Mouse (Mus musculus) G1E (cell line): ENCODE measurements around the gene Wnt6. TPM values are rescaled to one million over a fixed set of nuclear protein-coding genes. Genes with fewer than 3 reads are reported as not detected.

Experiments used
- ATAC-seq: 2 replicates; pipeline ENCODE4 v1.8.0; 2016; ENCODE audit warnings: mild to moderate bottlenecking; ENCODE audit not compliant: insufficient number of reproducible peaks, poor library complexity, low FRiP score, severe bottlenecking; ENCODE audit errors: extremely low read depth
- DNase-seq: peaks from one replicate; pipeline ENCODE4 v3.0.0; 2012; ENCODE audit warnings: low spot score
- H3K27me3 ChIP-seq: 2 replicates; pipeline ENCODE4 v1.6.1; 2012; ENCODE audit warnings: mild to moderate bottlenecking, low read length, inconsistent platforms; ENCODE audit not compliant: insufficient read depth
- H3K36me3 ChIP-seq: replicated peaks from 2 replicates; pipeline ENCODE3; 2012; ENCODE audit warnings: mild to moderate bottlenecking, inconsistent platforms
- H3K4me1 ChIP-seq: 2 replicates; pipeline ENCODE4 v1.6.1; 2012; ENCODE audit warnings: low read depth, low read length, inconsistent platforms, mixed read lengths; ENCODE audit not compliant: insufficient read depth
- H3K4me3 ChIP-seq: 2 replicates; pipeline ENCODE4 v1.5.1; 2012; ENCODE audit warnings: low read depth, mild to moderate bottlenecking, inconsistent platforms, low read length, moderate library complexity, mixed read lengths
- H3K9me3 ChIP-seq: replicated peaks from 2 replicates; pipeline ENCODE4 v1.6.1; 2012; ENCODE audit warnings: inconsistent platforms
- CTCF ChIP-seq: IDR thresholded peaks from 2 replicates; pipeline ENCODE4 v1.5.1; 2012; ENCODE audit warnings: low read depth, low read length, inconsistent platforms, mixed read lengths
- GATA1 ChIP-seq: IDR thresholded peaks from 2 replicates; pipeline ENCODE4 v1.6.1; 2012; ENCODE audit warnings: borderline replicate concordance, low read length, inconsistent platforms, mixed read lengths
- GATA2 ChIP-seq: IDR thresholded peaks from 2 replicates; pipeline ENCODE4 v1.6.1; 2012; ENCODE audit warnings: low read depth, low read length, inconsistent platforms, borderline replicate concordance
- POLR2AphosphoS5 ChIP-seq: IDR thresholded peaks from 2 replicates; pipeline ENCODE4 v1.6.1; 2012; ENCODE audit warnings: low read depth, low read length, inconsistent platforms; ENCODE audit not compliant: insufficient replicate concordance
- TAL1 ChIP-seq: conservative IDR thresholded peaks from 2 replicates; pipeline ENCODE4 v1.6.1; 2012; ENCODE audit warnings: low read depth, low read length, inconsistent platforms, mixed read lengths
- polyA plus RNA-seq: library from polyadenylated mRNA; stranded (reverse); fragments of >175 nt; gene quantifications from 2 replicates; pipeline ENCODE4 v1.2.3, GENCODE M21; 2012
- total RNA-seq, 2 experiments: library from RNA; stranded (forward) in 1 of 2; stranded (reverse) in 1 of 2; fragments of 200-1000 nt in 1 of 2; fragments of >200 nt in 1 of 2; fragmentation: Nextera tagmentation in 1 of 2; gene quantifications; 2 replicates each; pipeline ENCODE4 v1.2.3; 2014 to 2017

Wnt6 gene
- total and polyA plus RNA-seq, 3 experiments: not detected

GRCm38 (mm10) chr1:74784041-74784759 lies 12.5 kb downstream of the Wnt6 start:
- peak overlapping the region; percentile 5; the same call in 1 of the 2 replicates for H3K4me3 ChIP-seq
- H3K27me3 ChIP-seq: peaks cover 17% of the 10 kb centered on the region
- ATAC-seq (no peak), DNase-seq (no peak)
- H3K4me1 ChIP-seq: no peaks in the 10 kb centered on the region; the same call in 1 of the 2 replicates
- peaks cover 5% of the 10 kb centered on the region for H3K9me3 ChIP-seq
- H3K36me3 ChIP-seq: no peaks in the 10 kb centered on the region
- peak; percentile 11; the same call in 1 of the 2 replicates for TF ChIP-seq CTCF
- TF ChIP-seq GATA1: no peak
- TF ChIP-seq POLR2AphosphoS5: no peak

- H3K27me3 ChIP-seq: peaks cover 18% of the 10 kb centered on the region
- DNase-seq (peak; percentile 58), ATAC-seq (peak; percentile 23; the same call in 1 of the 2 replicates)
- peaks cover 5% of the 10 kb centered on the region for H3K9me3 ChIP-seq
- TF ChIP-seq POLR2AphosphoS5 (no peak), CTCF (peak; percentile 73)
- H3K36me3 ChIP-seq: no peaks in the 10 kb centered on the region
- H3K4me1 ChIP-seq: no peaks in the 10 kb centered on the region; the same call in 1 of the 2 replicates
- H3K4me3 ChIP-seq: no peak overlapping the region
These were observed 16.2 kb downstream of the Wnt6 start for GRCm38 (mm10) chr1:74787846-74788245.

- Histone ChIP-seq H3K4me1 (no peaks in the 10 kb centered on the region; the same call in 1 of the 2 replicates), H3K36me3 (no peaks in the 10 kb centered on the region), H3K4me3 (no peak overlapping the region), H3K27me3 (peaks cover 25% of the 10 kb centered on the region), H3K9me3 (peaks cover 5% of the 10 kb centered on the region)
- DNase-seq (no peak), ATAC-seq (no peak)
- TF ChIP-seq GATA1: no peak
- TF ChIP-seq CTCF: no peak
- no peak for TF ChIP-seq TAL1
- no peak for TF ChIP-seq POLR2AphosphoS5
- no peak for TF ChIP-seq GATA2
These were observed 17.0 kb downstream of the Wnt6 start for GRCm38 (mm10) chr1:74788603-74789176.

- DNase-seq (no peak), ATAC-seq (no peak)
- Histone ChIP-seq H3K9me3 (no peaks in the 10 kb centered on the region), H3K27me3 (peaks cover 33% of the 10 kb centered on the region), H3K4me3 (no peak overlapping the region), H3K36me3 (no peaks in the 10 kb centered on the region), H3K4me1 (peaks cover 6% of the 10 kb centered on the region; the same call in 1 of the 2 replicates)
- TF ChIP-seq GATA1: no peak
- TF ChIP-seq POLR2AphosphoS5: no peak
- no peak for TF ChIP-seq TAL1
- TF ChIP-seq CTCF: no peak
- TF ChIP-seq GATA2: no peak
These were observed 18.4 kb downstream of the Wnt6 start for GRCm38 (mm10) chr1:74790095-74790494.

- TF ChIP-seq TAL1 (no peak), GATA1 (no peak), CTCF (no peak), GATA2 (no peak), POLR2AphosphoS5 (no peak)
- peaks cover 6% of the 10 kb centered on the region; the same call in 1 of the 2 replicates for H3K4me1 ChIP-seq
- peaks cover 38% of the 10 kb centered on the region for H3K27me3 ChIP-seq
- DNase-seq (no peak), ATAC-seq (no peak)
- H3K36me3 ChIP-seq: no peaks in the 10 kb centered on the region
- H3K4me3 ChIP-seq: no peak within 1 kb of the TSS
- no peaks in the 10 kb centered on the region for H3K9me3 ChIP-seq
These were observed 19.6 kb downstream of the Wnt6 start, which contains the start of gene Wnt10a for GRCm38 (mm10) chr1:74791249-74791648. Gene Wnt10a (plus strand): TSS chr1:74791516.

GRCm38 (mm10) chr1:74792831-74793660 lies 21.4 kb downstream of the Wnt6 start:
- peaks cover 6% of the 10 kb centered on the region; the same call in 1 of the 2 replicates for H3K4me1 ChIP-seq
- no peak for DNase-seq
- H3K36me3 ChIP-seq: no peaks in the 10 kb centered on the region
- TF ChIP-seq TAL1 (no peak), CTCF (no peak), GATA1 (no peak), GATA2 (no peak), POLR2AphosphoS5 (no peak)
- no peak for ATAC-seq
- peaks cover 48% of the 10 kb centered on the region for H3K27me3 ChIP-seq
- H3K9me3 ChIP-seq: no peaks in the 10 kb centered on the region
- no peak overlapping the region for H3K4me3 ChIP-seq
